Mouse (Mus musculus) ES-Bruce4 (cell line): ENCODE results near the gene Npffr2.

Experiments used
- CTCF ChIP-seq: IDR thresholded peaks from one replicate; pipeline ENCODE4 v1.8.1; 2011; ENCODE audit warnings: low read depth, low read length
- EP300 ChIP-seq: IDR thresholded peaks from 2 replicates; pipeline ENCODE4 v1.6.1; 2011; ENCODE audit warnings: low read depth, low read length; ENCODE audit not compliant: insufficient read depth
- POLR2A ChIP-seq: IDR thresholded peaks from one replicate; pipeline ENCODE4 v1.8.1; 2011; ENCODE audit warnings: low read length; ENCODE audit not compliant: insufficient read depth

DNA sequence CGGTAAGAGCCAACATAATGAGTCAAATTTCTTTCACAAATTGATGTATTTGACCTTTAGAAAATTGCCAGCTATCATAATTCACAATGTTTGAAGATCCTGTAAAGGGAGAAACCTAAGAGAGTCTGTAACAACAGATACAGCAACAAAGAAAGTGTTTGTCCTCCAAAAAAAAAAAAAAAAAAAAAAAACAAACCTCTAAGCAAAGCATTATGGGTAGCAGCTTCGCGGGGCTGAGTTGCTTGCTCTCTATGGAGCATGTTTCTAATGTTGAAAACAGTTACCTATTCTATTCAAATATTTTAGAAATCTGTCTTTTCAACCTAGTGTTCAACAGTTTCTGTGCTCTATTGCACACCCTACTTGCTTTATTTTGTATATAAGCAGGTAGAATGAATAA is 15.2 kb downstream of the Npffr2 start:
- TF ChIP-seq CTCF (no peak), POLR2A (no peak), EP300 (no peak)
